Mouse (Mus musculus) frontal cortex, postnatal 25 days (tissue): ENCODE results near the gene Best1.

Source experiments
- DNase-seq, 2 experiments: peaks; one replicate each; pipeline ENCODE4 v3.0.0; 2022; ENCODE audit warnings: low spot score in 2 of 2

Best1 gene

GRCm38 (mm10) chr19:9960769-9961168 lies 40.7 kb downstream of the Best1 start:
- no peak for DNase-seq

GRCm38 (mm10) chr19:9957965-9958364 lies 43.5 kb downstream of the Best1 start:
- DNase-seq = no peak

GRCm38 (mm10) chr19:9956624-9957388 lies 44.6 kb downstream of the Best1 start:
- DNase-seq = no peak

- DNase-seq = no peak
These were observed 46.0 kb downstream of the Best1 start for GRCm38 (mm10) chr19:9955438-9955837.

GRCm38 (mm10) chr19:9954811-9955202 lies 46.6 kb downstream of the Best1 start:
- no peak for DNase-seq

GRCm38 (mm10) chr19:9954055-9954810 lies 47.2 kb downstream of the Best1 start:
- DNase-seq = peak in 1 of 2 experiments; percentile 33

GRCm38 (mm10) chr19:9952912-9953311 lies 48.5 kb downstream of the Best1 start:
- DNase-seq = no peak

- DNase-seq = no peak
These were observed 49.0 kb downstream of the Best1 start for GRCm38 (mm10) chr19:9952390-9952789.

GRCm38 (mm10) chr19:9946986-9947385 lies 54.4 kb downstream of the Best1 start:
- no peak for DNase-seq

- DNase-seq = no peak
These were observed 55.5 kb downstream of the Best1 start for GRCm38 (mm10) chr19:9945800-9946564.

GRCm38 (mm10) chr19:9942539-9943533 lies 58.6 kb downstream of the Best1 start:
- DNase-seq = no peak

GRCm38 (mm10) chr19:9941809-9942208 lies 59.6 kb downstream of the Best1 start:
- no peak for DNase-seq

- DNase-seq = no peak
These were observed 60.5 kb downstream of the Best1 start for GRCm38 (mm10) chr19:9940903-9941302.

GRCm38 (mm10) chr19:9939841-9940240 lies 61.6 kb downstream of the Best1 start:
- no peak for DNase-seq

GRCm38 (mm10) chr19:9938824-9939303 lies 62.6 kb downstream of the Best1 start:
- DNase-seq = no peak

GRCm38 (mm10) chr19:9938156-9938823 lies 63.1 kb downstream of the Best1 start:
- no peak for DNase-seq

GRCm38 (mm10) chr19:9937428-9937827 lies 64.0 kb downstream of the Best1 start:
- no peak for DNase-seq

- no peak for DNase-seq
These were observed 64.9 kb downstream of the Best1 start for GRCm38 (mm10) chr19:9936579-9936978.
